Mouse (Mus musculus): ENCODE results near the gene Naip2.

Naip2 gene

DNA sequence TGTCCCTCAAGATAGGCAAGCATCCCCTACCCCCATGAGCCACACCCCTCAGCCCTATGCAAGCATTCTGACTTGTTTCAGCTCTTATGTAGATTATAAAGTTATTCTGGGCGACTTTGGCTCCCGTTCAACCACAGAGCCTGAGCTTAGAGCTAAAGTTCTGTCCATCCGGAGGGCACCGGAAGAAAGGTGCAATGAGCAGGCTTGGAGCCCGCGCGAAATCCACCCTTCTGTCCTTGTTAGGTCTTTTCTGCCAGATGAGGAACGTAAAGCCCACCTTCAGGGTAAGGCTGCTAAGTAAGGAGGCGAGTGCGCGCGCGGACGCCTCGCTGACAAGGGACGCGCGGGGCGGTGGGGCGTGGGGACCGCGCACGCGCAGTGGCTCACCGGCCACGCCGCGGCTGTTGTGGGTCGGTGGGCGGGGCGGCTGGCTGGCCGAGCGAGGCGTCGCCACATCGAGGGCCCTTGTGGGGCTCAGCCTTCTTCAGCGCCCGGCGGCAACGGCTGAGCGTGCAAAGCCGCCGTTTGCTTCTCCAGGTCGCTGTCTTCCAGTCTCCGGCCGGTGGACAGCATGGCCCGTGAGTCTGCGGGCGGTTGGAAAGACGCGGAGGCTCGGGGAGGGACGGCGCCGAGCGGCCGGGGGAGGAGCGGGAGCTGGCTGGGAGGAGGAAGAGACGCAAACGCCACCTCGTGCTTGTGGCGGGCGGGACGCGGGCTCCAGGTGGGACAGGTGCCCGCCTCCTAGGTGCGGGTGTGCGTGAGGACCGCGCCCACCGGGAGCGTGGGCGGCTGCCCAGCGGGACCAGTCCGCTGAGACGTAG, 94.0 kb downstream of the Naip2 start, which contains the start of gene Serf1:
Gene Serf1, plus strand, starts transcription at position 361 of the 821 bp plus-strand sequence.
- DNase-seq (ENCODE audit: low spot score) = peak; percentile 91

DNA sequence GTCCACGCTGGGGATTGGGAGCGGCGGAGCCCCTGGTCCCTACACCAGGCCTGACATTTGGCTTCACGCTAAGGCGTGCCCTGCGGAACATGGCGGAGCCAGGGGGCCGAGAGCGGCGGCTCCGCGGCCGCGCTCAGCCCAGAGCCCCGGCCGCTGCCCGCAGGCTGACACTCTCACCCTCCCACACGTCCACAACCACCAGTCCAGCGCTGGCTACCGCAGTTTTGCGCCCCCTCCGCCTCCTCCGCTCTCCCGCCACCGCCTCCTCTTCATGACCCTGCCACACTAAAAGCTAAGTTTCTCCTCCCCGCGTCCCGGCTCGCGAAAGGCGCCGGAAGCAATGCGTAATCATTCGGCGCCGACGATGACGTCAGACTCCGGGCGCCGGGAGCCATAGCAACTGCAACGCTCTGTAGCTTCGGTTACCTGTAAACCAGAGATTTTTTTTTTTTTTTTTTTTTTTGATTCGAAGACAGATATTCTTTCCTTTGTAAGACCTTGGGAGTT, 98.1 kb downstream of the Naip2 start, which contains the start of gene Bdp1:
Gene Bdp1, minus strand, starts transcription at position 323 of the 507 bp plus-strand sequence.
- DNase-seq (ENCODE audit: low spot score) = peak; percentile 98

DNA sequence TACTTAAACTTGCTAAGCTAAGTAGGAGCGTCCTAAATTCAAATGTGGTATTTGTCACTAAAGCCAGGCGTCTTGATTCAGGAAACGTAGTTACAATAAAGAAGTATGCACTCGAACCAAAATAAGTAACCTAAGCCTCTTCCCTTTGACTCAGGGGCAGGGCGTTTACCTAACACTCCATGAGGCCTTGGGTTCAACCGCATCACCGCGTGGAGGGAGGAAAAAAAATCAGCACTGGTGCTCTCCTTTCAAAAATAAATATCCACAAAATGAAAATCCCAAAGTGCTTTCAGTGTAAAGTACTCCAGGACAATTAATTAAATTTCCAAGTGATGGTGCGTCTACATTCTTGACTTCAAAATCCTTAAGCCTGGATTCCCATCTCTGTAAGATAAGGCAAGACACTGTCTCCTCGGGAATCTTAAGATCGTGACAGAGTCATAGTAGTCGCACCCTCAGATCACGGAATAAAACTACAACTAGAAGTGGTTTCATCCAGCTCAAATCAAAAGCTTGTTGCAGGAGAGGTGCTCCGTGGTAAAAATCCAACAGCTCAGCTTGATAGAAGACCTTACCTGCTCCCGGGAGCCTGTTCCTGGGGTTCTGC, 98.7 kb downstream of the Naip2 start:
- no peak for DNase-seq (ENCODE audit: low spot score)

DNA sequence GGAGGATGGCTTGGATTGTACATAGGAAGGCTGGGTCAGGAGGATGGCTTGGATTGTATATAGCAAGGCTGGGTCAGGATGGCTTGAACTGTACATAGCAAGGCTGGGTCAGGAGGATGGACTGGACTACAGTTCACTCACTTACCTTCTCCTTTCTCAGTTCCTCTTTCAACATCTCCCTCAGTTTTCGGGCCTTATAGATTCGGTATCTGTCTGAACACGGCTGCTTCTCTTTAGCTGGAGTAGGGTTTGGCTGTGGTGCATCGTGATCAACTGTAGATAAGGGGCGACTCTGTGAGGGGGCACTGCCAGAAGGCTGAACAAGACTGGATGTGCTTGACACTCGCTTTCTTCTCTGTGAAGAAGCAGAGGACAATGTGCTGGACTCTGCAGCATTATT, 103.1 kb downstream of the Naip2 start:
- DNase-seq (ENCODE audit: low spot score) = no peak
